Mouse (Mus musculus): ENCODE results near the gene Anapc11. TPM values are rescaled to one million over a fixed set of nuclear protein-coding genes. Genes with fewer than 3 reads are reported as not detected.

Anapc11 gene
- polyA plus RNA-seq, 1 experiment from 2014 or later, result 158 TPM

DNA sequence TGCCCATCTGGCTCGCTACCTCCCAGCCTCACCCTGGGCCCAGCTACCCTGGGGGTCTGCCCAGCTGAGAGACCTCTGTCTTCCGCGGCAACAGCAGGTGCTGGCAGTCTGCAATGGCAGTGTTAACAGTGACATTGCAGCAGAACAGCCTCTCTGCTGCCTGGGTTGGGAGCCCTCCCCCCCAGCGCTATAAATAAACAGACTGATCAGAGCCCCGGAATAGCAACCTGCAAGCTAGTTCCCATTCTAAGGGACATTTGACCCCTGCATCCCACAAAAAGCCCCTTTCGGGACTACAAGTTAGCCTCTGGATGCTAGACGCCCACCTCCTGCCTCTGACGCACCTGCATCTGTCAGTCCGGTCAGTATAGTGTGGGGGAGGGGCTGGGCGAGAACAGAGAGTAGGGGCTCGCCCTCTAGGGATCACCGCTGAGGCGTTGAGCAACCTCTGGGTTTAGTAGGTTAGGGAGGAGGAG, 49.8 kb downstream of the Anapc11 start, which contains the start of gene Myadml2:
Gene Myadml2 (minus strand): TSS at position 158 of the 476 bp plus-strand sequence.
- peak; percentile 66 for DNase-seq (ENCODE audit: low spot score)

DNA sequence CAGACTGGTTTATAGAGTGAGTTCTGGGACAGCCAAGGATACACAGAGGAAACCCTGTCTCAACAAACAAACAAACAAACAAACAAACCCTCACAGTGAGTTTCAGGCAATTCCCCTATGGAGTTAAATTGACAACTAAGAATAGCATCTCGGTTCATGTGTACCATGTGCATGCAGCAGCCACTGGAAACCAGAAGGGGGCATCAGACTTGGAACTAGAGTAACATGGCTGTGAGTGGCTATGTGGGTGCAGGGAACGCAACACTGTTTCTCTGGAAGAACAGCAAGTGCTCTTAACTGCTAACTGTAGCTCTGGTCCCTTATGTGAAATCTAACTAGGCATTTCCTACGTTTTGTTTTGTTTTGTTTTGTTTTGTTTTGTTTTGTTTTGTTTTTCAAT, 53.7 kb downstream of the Anapc11 start:
- DNase-seq (ENCODE audit: low spot score), result no peak

DNA sequence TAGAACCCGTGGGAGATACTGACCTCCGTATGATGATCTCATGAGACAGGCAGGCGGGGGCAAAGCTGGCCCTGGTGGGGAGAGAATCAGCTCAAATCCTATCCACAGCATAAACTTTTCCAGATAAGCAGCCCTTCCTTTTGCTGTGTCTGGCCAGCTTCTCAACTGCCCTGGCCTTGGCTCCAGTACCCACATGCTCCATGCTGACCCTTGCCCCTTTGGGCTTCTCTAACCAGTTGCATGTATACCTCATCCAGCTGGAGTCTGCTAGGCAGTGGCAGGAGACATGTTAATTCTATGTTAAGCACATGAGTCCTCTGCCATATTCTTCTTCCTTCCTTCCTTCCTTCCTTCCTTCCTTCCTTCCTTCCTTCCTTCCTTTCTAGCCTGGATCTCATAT, 56.5 kb downstream of the Anapc11 start:
- DNase-seq (ENCODE audit: low spot score), result no peak

DNA sequence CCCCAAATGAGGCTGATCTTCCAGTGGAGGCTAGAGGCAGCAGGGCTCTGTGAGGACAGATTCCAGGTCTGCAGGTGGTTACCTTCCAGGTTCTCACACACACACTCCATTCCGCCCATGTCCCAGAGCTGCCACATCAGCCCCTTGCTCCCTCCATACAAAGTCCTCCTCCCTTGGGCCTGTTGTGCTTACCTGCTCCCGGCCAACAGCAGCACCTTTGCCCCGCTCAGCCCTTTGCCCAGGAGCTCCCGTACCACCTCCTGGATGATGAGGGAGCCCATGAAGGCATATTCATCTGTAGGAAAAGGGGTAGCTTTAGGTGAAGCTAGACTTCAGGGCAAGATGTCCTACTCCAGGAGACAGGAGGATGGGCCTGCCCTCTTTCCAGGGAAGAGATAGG, 59.1 kb downstream of the Anapc11 start:
- DNase-seq (ENCODE audit: low spot score), result no peak

Small RNA genes lying within 50 kb of the gene (microRNA-seq; reads per million reads assigned to microRNA genes)
- 6.7 reads per million, percentile 11 among the genes with 10 or more reads in this experiment for gene Mir6936 (ENCODE audit: borderline number of aligned reads)

Other genes starting within 250 kb of the Anapc11 start
- gene Actg1, start 249.9 kb upstream of the Anapc11 start, polyA plus RNA-seq (2015; fragmentation: Nextera tagmentation; extraction: Ambion mirVana), result 1,815 and 1,857 TPM in 2 replicates
- 0.46 and 0.59 TPM in 2 replicates for gene Fscn2, start 236.9 kb upstream of the Anapc11 start, polyA plus RNA-seq (2015; fragmentation: Nextera tagmentation; extraction: Ambion mirVana)
- gene Faap100, start 219.7 kb upstream of the Anapc11 start, polyA plus RNA-seq (2015; fragmentation: Nextera tagmentation; extraction: Ambion mirVana), result 12.8 and 15.9 TPM in 2 replicates
- 24.8 and 29.3 TPM in 2 replicates for gene Nploc4, start 160.7 kb upstream of the Anapc11 start, polyA plus RNA-seq (2015; fragmentation: Nextera tagmentation; extraction: Ambion mirVana)
- gene Tspan10, start 155.8 kb upstream of the Anapc11 start, polyA plus RNA-seq (2015; fragmentation: Nextera tagmentation; extraction: Ambion mirVana), result 1.2 TPM in 2 replicates
- gene Pde6g, start 144.9 kb upstream of the Anapc11 start, polyA plus RNA-seq (2015; fragmentation: Nextera tagmentation; extraction: Ambion mirVana), result 0.14 TPM in 1 of 2 replicates, not detected in the other
- 15.5 and 18.5 TPM in 2 replicates for gene Oxld1, start 140.4 kb upstream of the Anapc11 start, polyA plus RNA-seq (2015; fragmentation: Nextera tagmentation; extraction: Ambion mirVana)
- 30.0 and 33.3 TPM in 2 replicates for gene Ccdc137, start 140.3 kb upstream of the Anapc11 start, polyA plus RNA-seq (2015; fragmentation: Nextera tagmentation; extraction: Ambion mirVana)
- gene Arl16, start 130.8 kb upstream of the Anapc11 start, polyA plus RNA-seq (2015; fragmentation: Nextera tagmentation; extraction: Ambion mirVana), result 34.7 and 36.6 TPM in 2 replicates
- gene Mrpl12, start 113.8 kb upstream of the Anapc11 start, polyA plus RNA-seq (2015; fragmentation: Nextera tagmentation; extraction: Ambion mirVana), result 133 and 148 TPM in 2 replicates
- gene Slc25a10, start 106.6 kb upstream of the Anapc11 start, polyA plus RNA-seq (2015; fragmentation: Nextera tagmentation; extraction: Ambion mirVana), result 28.6 and 29.4 TPM in 2 replicates
- gene Gcgr, start 67.7 kb upstream of the Anapc11 start, polyA plus RNA-seq (2015; fragmentation: Nextera tagmentation; extraction: Ambion mirVana), result 0.14 and 0.18 TPM in 2 replicates
- 179 and 196 TPM in 2 replicates for gene Mcrip1, start 48.7 kb upstream of the Anapc11 start, polyA plus RNA-seq (2015; fragmentation: Nextera tagmentation; extraction: Ambion mirVana)
- gene Ppp1r27, start 47.3 kb upstream of the Anapc11 start, polyA plus RNA-seq (2015; fragmentation: Nextera tagmentation; extraction: Ambion mirVana), result 13.7 and 17.1 TPM in 2 replicates
- gene P4hb, start 25.2 kb upstream of the Anapc11 start, polyA plus RNA-seq (2015; fragmentation: Nextera tagmentation; extraction: Ambion mirVana), result 254 and 290 TPM in 2 replicates
- 553 and 615 TPM in 2 replicates for gene Arhgdia, start 16.8 kb upstream of the Anapc11 start, polyA plus RNA-seq (2015; fragmentation: Nextera tagmentation; extraction: Ambion mirVana)
- 571 and 587 TPM in 2 replicates for gene Alyref, start 56 bp upstream of the Anapc11 start, polyA plus RNA-seq (2015; fragmentation: Nextera tagmentation; extraction: Ambion mirVana)
- gene Npb, start 10.1 kb downstream of the Anapc11 start, polyA plus RNA-seq (2015; fragmentation: Nextera tagmentation; extraction: Ambion mirVana), result 1.6 and 2.1 TPM in 2 replicates
- gene Pcyt2, start 19.5 kb downstream of the Anapc11 start, polyA plus RNA-seq (2015; fragmentation: Nextera tagmentation; extraction: Ambion mirVana), result 113 and 114 TPM in 2 replicates
- 100 and 108 TPM in 2 replicates for gene Sirt7, start 26.8 kb downstream of the Anapc11 start, polyA plus RNA-seq (2015; fragmentation: Nextera tagmentation; extraction: Ambion mirVana)
- 16.5 and 18.7 TPM in 2 replicates for gene Mafg, start 35.2 kb downstream of the Anapc11 start, polyA plus RNA-seq (2015; fragmentation: Nextera tagmentation; extraction: Ambion mirVana)
- gene Pycr1, start 45.3 kb downstream of the Anapc11 start, polyA plus RNA-seq (2015; fragmentation: Nextera tagmentation; extraction: Ambion mirVana), result 1.7 and 2.9 TPM in 2 replicates
- 0.56 and 0.86 TPM in 2 replicates for gene Myadml2, start 49.7 kb downstream of the Anapc11 start, polyA plus RNA-seq (2015; fragmentation: Nextera tagmentation; extraction: Ambion mirVana)
- gene Notum, start 62.8 kb downstream of the Anapc11 start, polyA plus RNA-seq (2015; fragmentation: Nextera tagmentation; extraction: Ambion mirVana), result 0.18 TPM in 1 of 2 replicates, not detected in the other
- gene Aspscr1, start 74.6 kb downstream of the Anapc11 start, polyA plus RNA-seq (2015; fragmentation: Nextera tagmentation; extraction: Ambion mirVana), result 116 and 120 TPM in 2 replicates
- gene Cenpx, start 115.3 kb downstream of the Anapc11 start, polyA plus RNA-seq (2015; fragmentation: Nextera tagmentation; extraction: Ambion mirVana), result 191 and 212 TPM in 2 replicates
- 32.6 and 33.5 TPM in 2 replicates for gene Lrrc45, start 115.5 kb downstream of the Anapc11 start, polyA plus RNA-seq (2015; fragmentation: Nextera tagmentation; extraction: Ambion mirVana)
- 16.6 and 17.4 TPM in 2 replicates for gene Rac3, start 123.0 kb downstream of the Anapc11 start, polyA plus RNA-seq (2015; fragmentation: Nextera tagmentation; extraction: Ambion mirVana)
- 78.7 and 80.4 TPM in 2 replicates for gene Dcxr, start 128.9 kb downstream of the Anapc11 start, polyA plus RNA-seq (2015; fragmentation: Nextera tagmentation; extraction: Ambion mirVana)
- gene Cbr2, start 133.7 kb downstream of the Anapc11 start, polyA plus RNA-seq (2015; fragmentation: Nextera tagmentation; extraction: Ambion mirVana), result 179 and 229 TPM in 2 replicates
- gene Hmga1b, start 164.4 kb downstream of the Anapc11 start, polyA plus RNA-seq (2015; fragmentation: Nextera tagmentation; extraction: Ambion mirVana), result 9.7 and 11.5 TPM in 2 replicates
- 23.7 and 30.1 TPM in 2 replicates for gene Rfng, start 185.8 kb downstream of the Anapc11 start, polyA plus RNA-seq (2015; fragmentation: Nextera tagmentation; extraction: Ambion mirVana)
- gene Gps1, start 185.9 kb downstream of the Anapc11 start, polyA plus RNA-seq (2015; fragmentation: Nextera tagmentation; extraction: Ambion mirVana), result 130 and 134 TPM in 2 replicates
- gene Dus1l, start 198.0 kb downstream of the Anapc11 start, polyA plus RNA-seq (2015; fragmentation: Nextera tagmentation; extraction: Ambion mirVana), result 87.0 and 92.2 TPM in 2 replicates
- 22.3 and 25.3 TPM in 2 replicates for gene Fasn, start 226.1 kb downstream of the Anapc11 start, polyA plus RNA-seq (2015; fragmentation: Nextera tagmentation; extraction: Ambion mirVana)